Mouse (Mus musculus) ES-E14 (cell line): ENCODE measurements around the gene Ghr. TPM values are rescaled to one million over a fixed set of nuclear protein-coding genes. Genes with fewer than 3 reads are reported as not detected.

Experiments
- DNase-seq: peaks from one replicate; pipeline ENCODE4 v3.0.0-alpha.2; 2013; ENCODE audit warnings: low read depth, low spot score
- H3K27ac ChIP-seq: 2 replicates; pipeline ENCODE4 v1.5.1; 2012; ENCODE audit warnings: low read depth, mild to moderate bottlenecking, low read length, moderate library complexity, mixed read lengths; ENCODE audit not compliant: poor library complexity, insufficient read depth, severe bottlenecking
- H3K36me3 ChIP-seq: 2 replicates; pipeline ENCODE4 v1.6.1; 2012; ENCODE audit warnings: mild to moderate bottlenecking, low read length, moderate library complexity, mixed read lengths; ENCODE audit not compliant: control insufficient read depth, poor library complexity, insufficient read depth, severe bottlenecking
- H3K4me1 ChIP-seq, 2 experiments: fragments of 150-350 bp in 1 of 2; sonication (generic) in 1 of 2; 2 replicates each; pipeline ENCODE4 v1.6.1; 2012; ENCODE audit warnings: low read length in 2 of 2, mild to moderate bottlenecking in 1 of 2, mixed read lengths in 1 of 2; ENCODE audit not compliant: control insufficient read depth in 2 of 2, insufficient read depth in 2 of 2, poor library complexity in 1 of 2
- H3K4me3 ChIP-seq, 2 experiments: fragments of 150-350 bp in 1 of 2; sonication (generic) in 1 of 2; 2 replicates each; pipeline ENCODE4 v1.5.1; 2012; ENCODE audit warnings: low read length in 2 of 2, low read depth in 1 of 2, mild to moderate bottlenecking in 1 of 2, mixed read lengths in 1 of 2; ENCODE audit not compliant: insufficient read depth in 1 of 2, poor library complexity in 1 of 2, severe bottlenecking in 1 of 2
- H3K9ac ChIP-seq: 2 replicates; pipeline ENCODE4 v1.6.1; 2012; ENCODE audit warnings: low read depth, mild to moderate bottlenecking, low read length, mixed read lengths; ENCODE audit not compliant: poor library complexity, insufficient read depth, severe bottlenecking
- H3K9me3 ChIP-seq: fragments of 150-350 bp; sonication (generic); 2 replicates; pipeline ENCODE4 v1.6.1; 2012; ENCODE audit warnings: low read depth, mild to moderate bottlenecking, low read length; ENCODE audit not compliant: control insufficient read depth, insufficient read depth
- CHD2 ChIP-seq: IDR thresholded peaks from 2 replicates; pipeline ENCODE4 v1.6.1; 2014; ENCODE audit warnings: mild to moderate bottlenecking, low read depth, low read length, inconsistent platforms
- HCFC1 ChIP-seq: IDR thresholded peaks from 2 replicates; pipeline ENCODE4 v1.6.1; 2012; ENCODE audit warnings: low read length, inconsistent platforms, borderline replicate concordance; ENCODE audit not compliant: insufficient read depth
- MAFK ChIP-seq: IDR thresholded peaks from 2 replicates; pipeline ENCODE4 v1.6.1; 2014; ENCODE audit warnings: mild to moderate bottlenecking, low read depth, low read length, inconsistent platforms; ENCODE audit not compliant: insufficient read depth
- ZC3H11A ChIP-seq: IDR thresholded peaks from 2 replicates; pipeline ENCODE4 v1.6.1; 2012; ENCODE audit warnings: low read depth, mild to moderate bottlenecking, inconsistent platforms, low read length, borderline replicate concordance
- ZNF384 ChIP-seq: IDR thresholded peaks from 2 replicates; pipeline ENCODE4 v1.6.1; 2012; ENCODE audit warnings: low read depth, low read length, inconsistent platforms
- in situ Hi-C, 2 experiments: fragments of 600-800 bp; cut with MboI; formaldehyde crosslinking; loops; one replicate each; pipeline ENCODE4 v1.15.1; 2025; ENCODE audit warnings: low sequenced_read_pairs in 2 of 2, inconsistent platforms in 1 of 2; ENCODE audit not compliant: unreplicated experiment in 2 of 2
- total RNA-seq: library from RNA; depleted of rRNA; stranded (reverse); fragments of 300-350 nt; gene quantifications from 2 replicates; pipeline ENCODE4 v1.2.3, GENCODE M21; 2012

Ghr gene
- total RNA-seq, 1 experiment, result 7.5 TPM

DNA sequence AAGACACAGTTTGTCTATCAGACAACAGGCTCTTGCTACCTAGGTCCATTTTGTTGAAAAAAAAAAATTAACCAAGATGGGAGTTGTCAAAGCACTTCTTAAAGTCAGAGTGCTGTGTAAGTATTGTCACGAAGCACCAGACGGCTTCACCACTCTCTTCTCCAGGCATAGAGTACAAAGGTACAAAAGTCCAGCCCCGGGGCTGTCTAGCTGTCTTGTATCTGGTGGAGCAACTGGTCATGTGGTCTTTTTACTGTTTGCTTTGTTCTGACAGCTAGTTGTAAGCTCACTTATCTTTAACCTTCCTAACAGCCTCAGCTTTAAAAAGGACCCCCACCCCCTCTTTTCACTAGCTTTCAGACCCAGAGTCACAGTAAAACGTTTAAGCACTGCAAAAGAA, 1.1 kb upstream of the Ghr start:
- no peak for DNase-seq
- Histone ChIP-seq H3K4me3 (no peak overlapping the region), H3K27ac (no peak overlapping the region), H3K4me1 (no peaks in the 10 kb centered on the region), H3K9me3 (no peaks in the 10 kb centered on the region), H3K36me3 (no peaks in the 10 kb centered on the region), H3K9ac (no peak overlapping the region)
- TF ChIP-seq HCFC1 (no peak), ZC3H11A (no peak), ZNF384 (no peak), MAFK (no peak), CHD2 (no peak)
- in situ Hi-C loops, result no loop called here

DNA sequence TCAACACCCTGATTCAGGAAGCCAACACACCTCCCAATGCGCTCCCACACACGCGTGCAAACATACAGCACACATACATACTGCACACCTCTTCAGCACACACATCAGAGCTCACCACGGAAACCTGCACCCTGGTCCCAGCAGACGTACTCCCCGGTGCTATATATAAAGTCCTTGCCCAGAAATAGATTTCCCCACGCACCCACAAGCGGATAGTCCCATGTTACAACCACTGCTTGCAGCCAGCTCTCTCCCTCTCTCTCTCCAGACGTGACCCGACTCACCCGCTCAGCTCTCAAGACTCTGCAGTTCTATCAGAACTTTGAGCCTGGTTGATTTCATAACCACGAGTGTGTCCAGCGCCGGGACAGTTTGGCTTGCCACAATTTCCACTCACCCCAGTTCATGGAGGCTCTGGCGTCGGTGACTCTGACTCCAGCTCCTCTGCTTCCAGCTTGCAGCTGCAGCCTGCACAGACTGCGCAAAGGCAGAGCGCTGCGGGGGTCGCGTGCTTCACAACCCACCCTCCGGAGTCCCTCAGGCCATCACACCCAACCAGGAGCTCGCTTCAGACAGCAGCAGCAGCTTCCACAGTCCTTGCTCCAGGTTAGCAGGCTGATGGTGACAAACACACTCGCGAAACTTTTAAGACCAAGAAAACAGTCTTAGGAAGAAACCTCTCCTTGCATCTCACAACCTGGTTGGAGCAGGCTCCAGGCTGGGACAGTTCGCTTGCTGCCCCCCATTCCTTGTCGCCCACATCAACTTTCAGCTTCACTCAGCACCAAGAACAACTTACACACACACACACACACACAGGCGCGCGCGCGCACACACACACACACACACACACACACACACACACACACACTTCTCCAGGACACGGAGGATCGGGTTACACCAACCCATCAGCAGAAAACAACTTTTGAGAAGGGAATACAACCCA, 1.2 kb downstream of the Ghr start:
- H3K4me3 ChIP-seq, result peak overlapping the region; percentile 63 to 75
- in situ Hi-C loops, result no loop called here
- DNase-seq, result peak; percentile 7
- no peaks in the 10 kb centered on the region for H3K4me1 ChIP-seq
- no peaks in the 10 kb centered on the region for H3K9me3 ChIP-seq
- no peak for TF ChIP-seq ZC3H11A
- no peak for TF ChIP-seq HCFC1
- no peak for TF ChIP-seq CHD2
- no peak for TF ChIP-seq MAFK
- TF ChIP-seq ZNF384, result no peak
- no peak overlapping the region for H3K9ac ChIP-seq
- H3K36me3 ChIP-seq, result no peaks in the 10 kb centered on the region
- H3K27ac ChIP-seq, result no peak overlapping the region

GRCm38 (mm10) chr15:3581337-3581736, 2.0 kb downstream of the Ghr start:
- in situ Hi-C loops, result no loop called here
- Histone ChIP-seq H3K36me3 (no peaks in the 10 kb centered on the region), H3K9me3 (no peaks in the 10 kb centered on the region), H3K4me1 (no peaks in the 10 kb centered on the region), H3K27ac (no peak overlapping the region), H3K4me3 (no peak overlapping the region), H3K9ac (no peak overlapping the region)
- no peak for TF ChIP-seq CHD2
- TF ChIP-seq HCFC1, result no peak
- TF ChIP-seq MAFK, result no peak
- DNase-seq, result no peak

GRCm38 (mm10) chr15:3580216-3580615, 3.1 kb downstream of the Ghr start:
- Histone ChIP-seq H3K27ac (no peak overlapping the region), H3K9ac (no peak overlapping the region), H3K4me1 (no peaks in the 10 kb centered on the region), H3K9me3 (no peaks in the 10 kb centered on the region), H3K36me3 (no peaks in the 10 kb centered on the region), H3K4me3 (no peak overlapping the region)
- TF ChIP-seq ZC3H11A (no peak), ZNF384 (no peak), HCFC1 (no peak), CHD2 (no peak), MAFK (no peak)
- DNase-seq, result no peak
- in situ Hi-C loops, result no loop called here
